Mouse (Mus musculus) Patski (cell line): ENCODE data around the gene Cartpt. TPM values are rescaled to one million over a fixed set of nuclear protein-coding genes. Genes with fewer than 3 reads are reported as not detected.

ENCODE experiments used
- ATAC-seq: fragments of 100-300 bp; one replicate; pipeline ENCODE4 v1.8.0; 2021
- CTCF ChIA-PET: fragments of 350-600 bp; sonication (Branson Sonifier 250); formaldehyde crosslinking; loops from one replicate; lab custom pipeline; 2022; ENCODE audit warnings: inconsistent platforms; lab: Charles Lee
- POLR2A ChIA-PET: fragments of 350-600 bp; sonication (Branson Sonifier 250); formaldehyde crosslinking; loops from one replicate; lab custom pipeline; 2022; ENCODE audit warnings: antibody characterized with exemption, inconsistent platforms; lab: Charles Lee
- DNase-seq: peaks from one replicate; pipeline ENCODE4 v3.0.0-alpha.2; 2011; ENCODE audit warnings: low read depth, low spot score
- H3K27me3 ChIP-seq: fragments of 371-371 bp; one replicate; pipeline ENCODE4 v1.5.1; 2021
- CTCF ChIP-seq: fragments of 100-300 bp; IDR thresholded peaks from one replicate; pipeline ENCODE4 v1.5.1; 2021
- in situ Hi-C: fragments of 300-500 bp; cut with MboI; formaldehyde crosslinking; loops from 3 replicates; pipeline ENCODE4 v1.11.1; 2018; ENCODE audit warnings: low pct_unique_long_range_greater_than_20kb, mixed read lengths
- polyA plus RNA-seq: library from polyadenylated mRNA; unstranded; gene quantifications from one replicate; pipeline ENCODE4 v1.2.3, GENCODE M21; 2021

The Cartpt gene
- not detected for polyA plus RNA-seq

DNA sequence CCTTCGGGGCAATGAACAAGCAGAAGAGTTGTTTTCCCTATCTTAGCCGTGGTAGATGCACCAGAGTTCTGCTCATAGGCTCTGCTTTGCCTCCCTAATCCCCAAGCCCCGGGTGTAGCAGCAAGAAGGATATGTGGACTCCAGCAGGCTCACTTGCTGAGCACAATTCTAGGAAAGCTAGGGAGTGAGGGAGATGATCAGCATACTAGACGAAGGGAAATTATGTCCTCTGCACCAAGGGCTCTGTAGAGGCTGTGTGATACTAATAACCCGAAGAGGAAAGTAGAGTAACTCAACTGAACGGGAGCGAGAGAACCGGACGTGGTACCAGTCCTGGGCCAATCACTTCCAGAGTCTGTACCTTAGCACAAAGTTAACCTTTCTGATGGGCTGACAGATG, at the start of gene Cartpt:
Gene Cartpt (minus strand): TSS at position 127 of the 400 bp plus-strand sequence.
- in situ Hi-C loops: no loop called here

DNA sequence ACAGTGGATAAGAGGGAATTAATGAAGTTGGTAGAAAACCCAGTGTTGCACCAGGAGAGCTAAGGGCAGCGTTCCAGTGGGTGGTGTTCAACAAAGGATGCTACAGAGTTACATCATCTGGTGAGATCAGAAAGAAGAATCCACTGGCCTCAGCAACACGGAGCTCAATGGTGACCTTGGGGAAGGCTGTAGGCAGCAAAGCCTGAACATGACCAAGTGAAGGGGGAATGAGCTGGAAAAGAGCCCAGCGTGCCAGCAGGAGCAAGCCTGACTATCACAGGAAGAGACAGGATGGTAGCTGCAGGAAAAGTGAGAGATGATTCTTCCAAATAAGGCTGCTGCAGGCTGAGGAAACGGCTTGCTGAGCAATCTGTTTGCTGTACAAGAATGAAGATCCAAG, 46.5 kb upstream of the Cartpt start:
- H3K27me3 ChIP-seq: no peaks in the 10 kb centered on the region
- DNase-seq (peak; percentile 41), ATAC-seq (peak; percentile 57)
- TF ChIP-seq CTCF: no peak
- ChIA-PET CTCF (interaction anchor here (0.9 kb wide), 1 partner anchor 88 kb away, joined by 5 read pairs; no protein-coding TSS in a partner anchor), POLR2A (no interaction called here)
- in situ Hi-C loops: no loop called here

More for the DNA sequence above, at the start of gene Cartpt:
- TF ChIP-seq CTCF: no peak
- POLR2A ChIA-PET: no interaction called here
- DNase-seq (no peak), ATAC-seq (no peak)
- H3K27me3 ChIP-seq: peaks cover 44% of the 10 kb centered on the region
- CTCF ChIA-PET: no interaction called here

DNA sequence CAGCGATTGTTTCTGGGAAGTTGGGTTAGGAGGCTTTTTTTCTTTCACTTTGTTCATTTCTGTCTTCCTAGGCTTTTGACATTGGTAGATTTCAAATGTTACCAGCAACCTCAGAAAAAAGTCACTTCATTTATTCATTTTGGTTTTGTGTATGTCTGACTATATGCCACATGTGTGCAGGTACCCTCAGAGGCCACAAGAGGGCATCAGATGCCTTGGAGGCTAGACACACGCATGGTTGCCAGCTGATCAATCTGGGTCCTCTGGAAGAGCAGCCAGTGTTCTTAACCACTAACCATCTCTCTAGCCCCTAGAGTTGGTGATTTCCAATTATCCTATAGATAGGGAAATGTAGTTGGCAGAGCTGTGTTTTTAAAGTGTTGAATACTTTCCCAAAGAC, 42.6 kb upstream of the Cartpt start:
- TF ChIP-seq CTCF: peak; percentile 42
- H3K27me3 ChIP-seq: no peaks in the 10 kb centered on the region
- ChIA-PET POLR2A (no interaction called here), CTCF (no interaction called here)
- DNase-seq (no peak), ATAC-seq (no peak)
- in situ Hi-C loops: no loop called here

GRCm38 (mm10) chr13:99940601-99941000, 39.7 kb upstream of the Cartpt start:
- in situ Hi-C loops: no loop called here
- no peak for TF ChIP-seq CTCF
- no peaks in the 10 kb centered on the region for H3K27me3 ChIP-seq
- POLR2A ChIA-PET: interaction anchor here (0.7 kb wide), 1 partner anchor 60 kb away, joined by 3 read pairs; no protein-coding TSS in a partner anchor
- CTCF ChIA-PET: no interaction called here
- ATAC-seq: no peak
- no peak for DNase-seq

- H3K27me3 ChIP-seq: no peaks in the 10 kb centered on the region
- ChIA-PET CTCF (interaction anchor here (0.8 kb wide), 1 partner anchor 34 kb away, joined by 3 read pairs; no protein-coding TSS in a partner anchor), POLR2A (no interaction called here)
- ATAC-seq: no peak
- in situ Hi-C loops: no loop called here
- no peak for TF ChIP-seq CTCF
- no peak for DNase-seq
These were observed 38.4 kb upstream of the Cartpt start for GRCm38 (mm10) chr13:99939320-99939671.

GRCm38 (mm10) chr13:99938606-99939319, 37.9 kb upstream of the Cartpt start:
- in situ Hi-C loops: no loop called here
- TF ChIP-seq CTCF: no peak
- ChIA-PET CTCF (interaction anchor here (0.8 to 1.3 kb wide), 2 partner anchors 17 to 33 kb away, joined by 3 read pairs; no protein-coding TSS in a partner anchor), POLR2A (no interaction called here)
- no peaks in the 10 kb centered on the region for H3K27me3 ChIP-seq
- DNase-seq (no peak), ATAC-seq (no peak)

DNA sequence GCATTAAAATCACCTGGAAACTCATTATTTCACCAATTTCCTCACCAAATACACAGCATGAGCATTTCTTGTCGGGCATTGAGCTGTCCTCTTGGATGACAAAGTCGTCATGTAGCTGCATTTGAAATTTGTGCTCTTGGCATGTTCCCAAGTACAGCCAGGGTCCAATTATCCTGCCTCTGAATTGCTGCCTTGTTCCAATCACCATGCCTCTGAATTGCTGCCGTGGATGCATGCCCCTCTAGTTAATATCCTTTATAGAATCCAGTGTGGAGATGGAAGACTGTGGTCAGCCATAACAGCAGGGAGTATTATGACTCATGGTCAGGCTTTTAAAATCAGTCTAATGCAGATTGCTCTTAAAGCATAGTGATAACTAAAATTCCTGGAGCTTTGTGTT, 36.9 kb upstream of the Cartpt start:
- TF ChIP-seq CTCF: no peak
- H3K27me3 ChIP-seq: no peaks in the 10 kb centered on the region
- CTCF ChIA-PET: interaction anchor here (1.3 kb wide), 1 partner anchor 18 kb away, joined by 3 read pairs; no protein-coding TSS in a partner anchor
- ATAC-seq: no peak
- DNase-seq: peak; percentile 31
- POLR2A ChIA-PET: no interaction called here
- in situ Hi-C loops: no loop called here

DNA sequence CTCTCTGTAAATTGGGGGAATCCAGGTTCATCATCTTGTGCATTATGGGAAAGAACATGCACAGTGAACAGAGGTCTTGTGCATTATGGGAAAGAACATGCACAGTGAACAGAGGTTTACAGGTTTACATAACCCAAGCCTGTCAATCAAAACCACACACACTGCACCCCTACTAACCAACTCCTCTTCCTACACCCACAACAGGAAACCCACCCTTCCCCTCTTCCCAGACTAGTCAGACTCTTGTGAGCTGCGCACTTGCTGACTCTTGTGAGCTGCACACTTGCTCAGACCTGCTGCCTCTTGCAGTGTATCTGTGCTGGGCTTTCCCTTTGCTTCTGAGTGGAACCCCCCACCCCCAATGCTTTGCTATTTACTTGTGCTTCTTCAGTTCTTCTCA, 31.5 kb upstream of the Cartpt start:
- ATAC-seq: no peak
- in situ Hi-C loops: no loop called here
- no peak for DNase-seq
- ChIA-PET CTCF (no interaction called here), POLR2A (no interaction called here)
- H3K27me3 ChIP-seq: no peaks in the 10 kb centered on the region
- TF ChIP-seq CTCF: no peak

DNA sequence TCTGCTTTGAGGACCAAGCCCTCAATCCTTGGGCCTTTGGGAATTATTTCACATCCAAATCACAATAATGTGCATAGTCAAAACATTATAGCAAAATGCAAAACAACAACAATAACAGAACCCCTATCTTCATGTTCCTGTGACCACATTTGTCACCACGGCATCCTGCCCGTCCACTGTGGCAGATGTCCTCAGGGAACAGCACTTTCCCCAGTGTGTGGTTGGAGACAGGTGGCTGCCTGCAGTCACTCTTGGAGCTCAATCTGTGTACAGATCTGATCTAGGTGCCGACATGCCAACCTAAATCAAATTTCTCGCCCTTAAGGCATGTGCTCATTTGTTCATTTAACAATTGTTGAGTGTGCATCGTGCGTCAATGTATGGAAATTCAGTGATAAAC, 30.6 kb upstream of the Cartpt start:
- CTCF ChIA-PET: no interaction called here
- POLR2A ChIA-PET: no interaction called here
- no peaks in the 10 kb centered on the region for H3K27me3 ChIP-seq
- ATAC-seq (no peak), DNase-seq (no peak)
- in situ Hi-C loops: no loop called here
- no peak for TF ChIP-seq CTCF

GRCm38 (mm10) chr13:99926249-99926648, 25.4 kb upstream of the Cartpt start:
- peak; percentile 35 for DNase-seq
- in situ Hi-C loops: no loop called here
- H3K27me3 ChIP-seq: no peaks in the 10 kb centered on the region
- ATAC-seq: peak; percentile 39
- ChIA-PET POLR2A (no interaction called here), CTCF (no interaction called here)
- TF ChIP-seq CTCF: no peak

- CTCF ChIA-PET: no interaction called here
These were observed 14.7 kb upstream of the Cartpt start for GRCm38 (mm10) chr13:99915632-99916031.

More at GRCm38 (mm10) chr13:99915632-99916031, 14.7 kb upstream of the Cartpt start:
- H3K27me3 ChIP-seq: peaks cover 15% of the 10 kb centered on the region
- no peak for ATAC-seq
- DNase-seq: no peak
- no peak for TF ChIP-seq CTCF
- in situ Hi-C loops: no loop called here
- POLR2A ChIA-PET: no interaction called here
